Mouse (Mus musculus): ENCODE measurements around the gene Sh3bp4. TPM values are rescaled to one million over a fixed set of nuclear protein-coding genes. Genes with fewer than 3 reads are reported as not detected.

Sh3bp4 gene
- polyA plus RNA-seq (2014; fragmentation: Illumina TruSeq; extraction: RNeasy Lipid Tissue Mini Kit (QIAGEN cat#74804); ENCODE audit: low read depth, low replicate concordance): 0.11 TPM

DNA sequence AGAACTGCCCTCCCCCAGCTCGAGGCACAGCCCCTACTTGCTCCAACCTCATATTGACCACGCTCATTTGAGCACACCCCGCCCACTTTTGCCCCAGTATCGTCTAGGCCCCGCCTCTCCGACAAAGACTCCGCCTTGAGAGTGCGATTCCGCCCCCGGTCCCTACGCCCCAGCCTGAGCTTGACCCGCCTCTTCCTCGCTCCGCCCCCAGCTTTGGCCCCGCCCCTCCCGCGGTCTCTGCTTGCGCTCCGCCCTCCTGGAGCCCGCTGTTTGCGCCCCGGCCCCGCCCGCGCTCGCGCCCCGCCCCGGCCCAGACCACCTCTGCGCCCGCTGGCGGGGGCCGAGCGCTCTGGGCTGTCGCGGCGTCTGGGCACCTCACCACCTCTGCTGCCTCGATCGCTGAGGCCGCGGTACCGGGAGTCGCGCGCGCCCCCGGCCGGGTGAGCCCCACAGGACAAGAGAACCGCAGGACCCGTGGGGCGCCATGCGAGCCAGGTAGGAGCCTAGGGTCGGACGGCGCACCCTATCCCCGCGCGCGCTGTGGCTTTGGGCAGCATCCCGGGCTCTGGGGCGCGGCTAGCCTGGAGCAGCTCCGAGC, at the start of gene Sh3bp4:
Sh3bp4 (plus strand) TSS at position 313 of the 598 bp plus-strand sequence.

All from liver, adult 10 weeks (tissue).